Mouse (Mus musculus) layer of hippocampus, postnatal 14 days (tissue): ENCODE data around the gene Abcg5. TPM values are rescaled to one million over a fixed set of nuclear protein-coding genes. Genes with fewer than 3 reads are reported as not detected.

Source experiments
- DNase-seq, 2 experiments: peaks; one replicate each; pipeline ENCODE4 v3.0.0; 2021 to 2022; ENCODE audit warnings: low spot score in 2 of 2, mixed read lengths in 1 of 2
- total RNA-seq, 2 experiments: library from RNA; stranded (reverse); gene quantifications; 2 replicates each; pipeline ENCODE4 v1.2.3; 2021

Gene Abcg5
- total RNA-seq, 2 experiments from 2014 or later, result not detected

DNA sequence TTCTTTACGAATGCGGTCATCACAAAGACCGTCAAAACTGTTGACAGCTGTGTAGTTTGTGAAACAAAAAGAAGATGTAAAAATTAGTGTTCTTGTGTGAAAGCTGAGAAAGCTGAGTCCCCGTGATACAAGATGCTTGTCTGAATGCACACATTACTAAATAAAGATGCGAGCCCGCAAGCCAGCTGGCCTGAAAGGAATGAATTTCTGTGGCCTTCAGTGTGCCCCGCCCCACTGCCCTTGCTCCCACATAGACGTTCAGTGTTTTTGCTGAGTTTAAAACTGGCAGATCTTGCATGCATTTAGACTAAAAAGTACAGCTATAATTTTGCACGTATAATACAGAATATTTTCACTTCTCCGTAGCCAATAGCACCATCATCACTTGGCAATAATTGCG lies 67.0 kb downstream of the Abcg5 start:
- DNase-seq, result no peak

DNA sequence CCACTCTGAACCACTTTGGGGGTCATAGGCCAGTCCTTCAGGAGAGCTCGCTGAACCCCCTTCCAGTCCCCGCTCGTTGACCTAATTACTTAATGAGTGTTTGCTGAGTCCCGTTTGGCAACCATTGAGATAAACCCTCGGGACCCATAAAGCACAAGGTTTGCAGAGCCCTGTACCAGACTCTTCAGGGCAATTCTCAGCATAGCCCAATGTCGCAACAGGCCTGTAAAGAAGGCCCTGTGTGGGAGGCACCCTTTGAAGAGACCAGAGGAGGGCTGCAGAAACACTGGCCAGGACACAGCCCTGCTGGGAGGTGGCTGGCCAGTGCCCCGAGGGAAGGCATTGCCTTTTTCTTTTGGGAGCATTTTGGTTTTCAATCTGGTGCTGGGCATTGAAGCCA lies 70.8 kb downstream of the Abcg5 start:
- no peak for DNase-seq

DNA sequence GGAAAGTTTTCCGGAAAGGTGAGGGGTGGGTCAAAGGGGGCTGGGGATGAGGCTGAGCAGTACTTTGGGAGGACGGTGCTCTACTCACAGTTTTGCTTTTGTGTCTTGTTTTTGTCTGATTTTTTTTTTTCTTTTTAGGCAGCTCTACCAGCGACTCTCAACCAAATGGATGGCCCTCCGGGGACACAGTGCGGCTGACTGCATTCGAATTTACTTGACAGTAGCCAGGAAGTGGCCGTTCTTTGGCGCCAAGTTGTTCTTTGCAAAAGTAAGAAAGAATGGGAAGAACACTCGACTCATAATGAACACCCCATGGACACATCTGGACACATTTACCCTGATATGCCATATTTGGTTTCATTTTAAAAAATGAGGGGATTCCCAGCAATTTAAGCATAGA lies 71.3 kb downstream of the Abcg5 start:
- DNase-seq, result no peak

DNA sequence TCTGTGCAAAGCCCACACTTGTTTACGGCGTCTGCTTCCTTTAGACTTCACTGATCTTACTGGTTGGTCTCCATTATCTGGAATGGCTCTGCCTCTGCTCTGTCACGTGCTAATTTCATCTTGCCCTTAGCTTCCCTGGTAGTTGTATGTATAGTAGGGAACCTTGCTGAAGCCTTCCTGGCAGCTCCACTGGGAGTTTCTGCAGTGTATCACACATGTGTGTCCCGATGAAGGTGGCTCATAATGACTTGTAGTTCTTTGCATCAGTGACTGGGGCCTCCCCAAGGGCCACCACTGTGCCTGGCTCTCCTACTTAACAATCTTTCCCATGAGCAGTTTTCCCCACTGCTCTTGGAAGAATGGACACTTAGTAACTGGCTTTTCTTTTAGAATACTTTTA lies 74.2 kb downstream of the Abcg5 start:
- no peak for DNase-seq

Other genes with a start within 250 kb of the Abcg5 start
- gene Thada, start 216.8 kb downstream of the Abcg5 start, total RNA-seq, result 10 to 100 TPM; 13.0 to 14.4 TPM
- 1 to 10 TPM; 4.4 to 4.9 TPM for gene Plekhh2, start 171.1 kb downstream of the Abcg5 start, total RNA-seq
- gene Dync2li1, start 56.5 kb downstream of the Abcg5 start, total RNA-seq, result 10 to 100 TPM; 21.7 to 23.5 TPM
- gene Abcg8, start 6.7 kb downstream of the Abcg5 start, total RNA-seq, result not detected
- 10 to 100 TPM; 63.5 to 66.1 TPM for gene Lrpprc, start 107.8 kb upstream of the Abcg5 start, total RNA-seq